Mouse (Mus musculus) lung, postnatal 0 days (tissue): ENCODE data around the gene Tead1.

ENCODE experiments used
- CTCF ChIP-seq: IDR thresholded peaks from 2 replicates; pipeline ENCODE4 v1.5.1; 2016; ENCODE audit warnings: antibody characterized with exemption, mild to moderate bottlenecking
- EP300 ChIP-seq: IDR thresholded peaks from 2 replicates; pipeline ENCODE4 v1.6.1; 2016; ENCODE audit warnings: antibody characterized with exemption, mild to moderate bottlenecking, control low read depth

GRCm38 (mm10) chr7:112776670-112777069 lies 97.6 kb downstream of the Tead1 start:
- TF ChIP-seq EP300: no peak
- no peak for TF ChIP-seq CTCF
